Mouse (Mus musculus) cerebellum, adult 2 months (tissue): ENCODE measurements around the gene Olfr104-ps.

Source experiments
- CTCF ChIP-seq: fragments of 200-500 bp; IDR thresholded peaks from 2 replicates; pipeline ENCODE4 v1.5.1; 2011; ENCODE audit warnings: low read depth, mild to moderate bottlenecking, control low read depth, low read length, moderate library complexity, borderline replicate concordance; ENCODE audit not compliant: insufficient read depth
- POLR2A ChIP-seq: fragments of 200-500 bp; IDR thresholded peaks from 2 replicates; pipeline ENCODE4 v1.6.1; 2011; ENCODE audit warnings: low read length, control low read depth, borderline replicate concordance; ENCODE audit not compliant: insufficient read depth

GRCm38 (mm10) chr17:37413380-37413779 is 54.0 kb downstream of the Olfr104-ps start:
- TF ChIP-seq CTCF (no peak), POLR2A (no peak)
